Mouse (Mus musculus) stomach, postnatal 0 days (tissue): Measurements from ENCODE around the gene Rsc1a1.

Source experiments
- CTCF ChIP-seq: IDR thresholded peaks from 2 replicates; pipeline ENCODE4 v1.5.1; 2016; ENCODE audit warnings: antibody characterized with exemption, low read depth, mild to moderate bottlenecking, moderate library complexity
- EP300 ChIP-seq: optimal IDR thresholded peaks from 2 replicates; pipeline ENCODE3; 2016; ENCODE audit warnings: antibody characterized with exemption

- TF ChIP-seq CTCF (no peak), EP300 (no peak)
Measured at GRCm38 (mm10) chr4:141715027-141715426, 29.6 kb upstream of the Rsc1a1 start.
